Mouse (Mus musculus) c-Kit-positive CD71-positive TER-119-negative erythroid progenitor cells, embryonic 14.5 days (primary cell): ENCODE data around the gene Rab17.
A peak's percentile ranks its signal among the peaks of the same experiment; 100 is the strongest.

Experiments used
- DNase-seq: peaks from one replicate; pipeline ENCODE4 v3.0.0-alpha.2; 2013; ENCODE audit warnings: low read depth

The Rab17 gene

DNA sequence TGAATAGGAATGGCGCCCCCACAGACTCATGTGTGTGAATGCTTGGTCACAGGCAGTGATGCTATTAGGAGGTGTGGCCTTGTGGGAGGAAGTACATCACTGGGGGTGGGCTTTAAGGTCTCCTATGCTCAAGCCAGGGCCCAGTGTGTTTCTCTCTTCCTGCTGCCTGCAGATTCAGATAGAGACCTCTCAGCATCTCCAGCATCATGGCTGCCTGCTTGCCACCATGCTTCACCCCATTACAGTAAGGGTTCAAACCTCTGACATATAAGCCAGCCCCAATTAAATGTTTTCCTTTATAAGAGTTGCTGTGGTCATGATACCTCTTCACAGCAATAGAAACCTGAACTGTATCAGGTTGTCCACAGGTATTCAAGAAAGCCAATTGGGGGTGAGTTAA, 26.5 kb upstream of the Rab17 start:
- DNase-seq: no peak

DNA sequence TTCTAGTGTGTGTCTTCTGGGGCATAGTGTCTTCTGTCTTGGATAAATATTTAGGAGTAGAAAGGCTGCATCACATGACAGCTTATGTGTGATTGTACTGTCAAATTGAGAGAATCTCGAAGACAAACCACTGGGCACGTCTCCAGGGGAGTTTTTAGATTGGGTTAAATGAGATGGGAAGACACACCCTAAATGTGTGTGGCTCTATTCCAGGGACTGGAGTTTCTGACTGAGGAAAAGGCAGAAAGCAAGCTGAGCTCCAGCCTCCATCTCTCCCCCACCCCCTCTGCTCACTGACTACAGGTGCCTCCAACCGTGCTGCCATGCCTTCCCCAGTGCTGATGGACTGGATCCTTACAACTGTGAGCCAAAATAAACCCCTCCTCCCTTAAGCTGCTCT, 11.9 kb upstream of the Rab17 start:
- DNase-seq: no peak

DNA sequence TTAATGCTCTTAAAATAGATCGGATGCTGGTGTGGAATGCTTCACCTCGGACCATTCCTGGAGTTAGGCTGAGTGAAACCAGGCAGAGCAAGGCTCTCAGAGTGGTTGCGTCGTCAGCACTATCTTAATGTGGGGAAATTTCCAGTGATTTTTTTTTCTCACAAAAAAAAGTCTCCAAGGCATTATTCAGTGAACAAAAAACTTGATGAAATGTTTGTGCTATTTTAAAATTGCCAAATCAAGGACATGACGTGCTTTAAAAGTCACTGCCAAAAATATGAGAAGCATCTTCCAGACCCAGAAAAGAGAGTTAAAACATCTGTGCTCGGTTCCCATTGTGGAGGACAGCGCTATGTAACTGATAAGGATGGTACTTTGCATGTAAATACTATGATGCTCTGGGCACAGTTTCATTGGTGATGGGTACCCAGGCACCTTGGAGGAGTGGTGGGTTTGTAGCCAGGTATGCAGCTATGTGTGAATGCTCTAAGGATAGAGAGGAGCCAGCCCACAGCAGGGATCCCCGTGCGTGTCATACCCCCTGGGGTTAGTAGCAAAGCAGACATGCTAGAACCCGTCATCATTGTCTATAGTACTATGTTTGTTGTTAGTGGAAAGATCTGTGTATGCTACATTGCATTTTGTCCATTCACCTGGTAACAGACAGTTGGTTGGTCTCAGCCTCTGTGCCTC, 11.3 kb upstream of the Rab17 start:
- DNase-seq: no peak

DNA sequence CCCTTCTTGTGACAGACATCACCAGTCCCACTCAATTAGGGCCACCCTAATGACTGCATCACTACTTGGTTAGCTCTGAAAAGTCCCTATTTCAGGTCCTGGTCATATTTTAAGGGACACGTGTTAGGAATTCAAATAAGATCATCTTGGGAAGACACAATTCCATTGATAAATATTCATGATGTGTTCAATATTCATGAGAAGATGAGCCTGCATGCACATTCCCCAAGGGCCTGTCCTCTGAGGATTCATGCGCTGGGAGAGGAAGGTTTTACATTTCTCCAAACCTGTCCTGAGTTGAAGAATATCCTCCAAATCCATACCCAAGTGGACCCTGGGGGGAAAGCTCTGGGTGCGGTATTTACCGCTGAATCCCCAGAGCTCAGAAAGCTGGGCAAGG, 6.5 kb upstream of the Rab17 start:
- no peak for DNase-seq

DNA sequence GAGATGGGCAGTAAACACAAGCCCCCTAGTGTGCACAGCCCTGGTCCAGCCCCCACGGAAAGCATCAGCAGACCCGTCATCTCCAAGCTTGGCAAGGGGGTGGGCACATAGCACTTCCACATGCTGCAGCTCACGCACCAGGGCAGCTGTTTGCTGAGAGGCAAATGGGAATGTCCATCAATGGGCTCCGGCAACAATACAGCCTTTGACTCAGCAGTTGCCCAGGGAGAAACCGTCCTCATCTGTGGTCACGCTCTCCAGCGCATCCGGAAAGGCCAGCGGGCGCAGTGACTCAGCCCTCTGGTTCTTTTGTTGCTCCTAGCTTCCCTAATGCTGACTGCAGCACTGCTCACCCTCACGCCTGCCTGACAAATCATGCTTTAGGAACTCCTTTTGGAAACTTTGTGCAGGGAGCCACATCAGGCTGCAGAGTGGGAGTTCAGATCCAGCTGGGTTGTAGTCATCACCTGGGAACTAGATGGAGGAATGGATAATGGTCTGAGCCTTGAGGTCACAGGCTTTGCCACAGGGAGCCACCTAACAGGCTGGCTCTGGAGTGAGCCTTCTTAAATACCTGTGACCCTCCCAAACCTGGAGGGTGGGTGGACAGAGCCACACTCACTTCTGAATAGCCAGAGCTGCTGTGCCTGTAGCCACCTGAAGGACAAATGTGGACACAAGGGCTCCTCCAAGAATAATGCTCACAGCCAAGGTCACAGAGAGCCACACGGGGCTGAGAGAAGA, 5.6 kb upstream of the Rab17 start:
- no peak for DNase-seq

DNA sequence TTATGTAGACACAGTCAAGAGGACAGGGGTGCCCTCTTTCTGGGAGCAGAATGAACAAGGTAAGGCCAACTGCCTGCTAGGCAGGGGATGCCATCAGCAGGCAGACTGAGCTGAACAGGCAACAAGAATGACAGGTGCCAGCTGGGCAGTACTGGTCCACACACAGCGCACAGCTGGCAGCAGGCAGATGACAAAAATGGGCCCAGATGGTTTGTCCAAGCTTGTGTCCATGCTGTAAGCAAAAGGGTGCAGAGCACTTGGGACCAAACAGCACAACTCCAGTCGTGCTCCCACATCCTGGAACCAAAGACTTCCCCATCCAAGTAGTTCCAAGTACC, 4.1 kb upstream of the Rab17 start:
- DNase-seq: no peak

DNA sequence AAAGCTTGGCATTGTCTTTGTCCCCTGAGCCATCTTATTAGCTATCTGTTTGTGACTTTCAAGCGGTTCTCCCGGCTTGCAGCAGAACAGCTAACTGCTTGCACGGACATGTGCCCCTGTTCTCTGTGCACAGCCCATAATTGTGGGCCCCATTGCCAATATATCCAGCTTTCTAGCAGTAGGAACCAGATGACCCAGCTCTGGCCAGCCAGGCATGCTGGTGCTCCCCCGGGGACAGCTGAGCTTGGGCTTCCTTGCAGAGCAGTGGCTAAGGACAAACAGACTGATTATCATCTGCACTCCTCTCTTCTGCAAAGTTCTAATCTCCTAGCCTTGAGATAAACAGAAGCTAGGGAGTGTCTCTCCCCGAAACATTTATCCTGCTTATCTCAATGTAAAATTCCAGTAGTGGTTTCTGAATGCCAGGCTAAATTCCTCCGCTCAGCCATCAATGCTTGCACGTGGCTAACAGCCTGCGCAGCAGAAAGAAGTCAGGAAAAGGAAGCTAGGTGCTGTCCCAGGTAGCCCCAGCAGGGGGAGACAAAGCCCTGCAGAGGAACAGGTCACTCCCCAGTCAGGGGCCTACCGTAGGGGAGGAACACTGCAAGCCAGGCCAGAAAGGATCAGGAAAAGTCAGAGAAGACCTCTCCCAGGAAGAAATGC, 3.6 kb upstream of the Rab17 start:
- peak; percentile 40 for DNase-seq

DNA sequence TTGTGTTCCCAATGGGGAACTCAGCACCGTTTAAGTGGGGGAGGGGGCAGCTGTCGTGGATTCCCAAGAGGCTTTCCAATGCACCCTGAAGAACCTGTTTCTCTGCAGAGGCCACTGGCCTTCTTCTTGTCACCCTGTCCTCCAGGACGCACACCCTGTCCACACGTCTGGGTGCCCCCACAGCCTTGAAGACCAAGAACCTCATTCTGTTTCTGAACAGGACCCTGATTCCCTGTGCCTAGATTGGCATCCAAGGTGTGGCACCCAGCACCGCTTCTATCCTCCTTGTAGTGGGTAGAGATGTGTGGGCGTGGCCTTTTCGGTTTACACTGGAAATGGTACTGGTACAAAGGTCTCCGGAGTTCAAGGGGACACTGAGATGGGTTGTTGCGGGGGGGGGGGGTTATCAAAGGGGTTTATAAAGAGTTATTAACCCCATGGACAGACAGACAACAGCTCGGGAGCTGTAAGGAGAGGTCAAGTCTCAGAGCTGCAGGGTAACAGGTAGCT, 475 bp upstream of the Rab17 start:
- DNase-seq: no peak

DNA sequence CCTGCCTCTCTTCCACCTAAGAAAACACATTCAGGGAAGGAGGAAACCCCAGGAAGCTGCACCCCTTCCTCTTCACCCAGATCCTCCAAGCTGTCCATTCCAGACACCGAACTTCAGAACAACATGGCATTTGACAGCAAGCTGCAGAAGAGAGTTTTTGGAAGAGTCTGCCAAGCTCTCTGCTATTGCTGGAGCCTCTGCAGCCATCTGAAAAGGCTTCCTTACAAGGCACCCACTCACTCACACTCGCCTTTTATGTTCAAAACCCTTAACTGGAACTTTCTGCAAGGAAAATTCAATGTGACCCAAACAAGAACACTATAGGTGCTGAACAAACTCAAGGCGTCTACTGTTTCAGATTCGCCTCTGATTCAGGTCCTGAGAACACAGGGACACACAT, 812 bp downstream of the Rab17 start:
- no peak for DNase-seq

DNA sequence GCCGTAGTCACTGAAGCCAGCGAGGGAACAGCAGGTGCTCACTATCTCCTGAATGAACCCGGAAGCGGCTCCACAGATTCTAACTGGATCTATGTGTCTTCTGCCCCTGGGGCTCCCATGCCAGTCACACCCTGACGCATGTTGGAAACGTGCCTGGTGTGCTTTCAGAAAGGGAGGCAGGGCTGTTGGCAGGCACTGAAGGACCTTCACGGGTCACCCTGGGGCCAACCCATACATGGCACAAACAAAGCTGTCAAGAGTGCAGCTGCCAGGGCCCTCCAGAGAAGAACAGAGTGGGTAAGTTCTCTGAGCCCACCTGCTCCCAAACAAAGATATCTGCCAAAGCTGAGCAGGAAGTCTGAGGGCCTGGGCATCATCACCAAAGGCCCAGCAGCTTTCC, 1.9 kb downstream of the Rab17 start:
- DNase-seq: no peak

DNA sequence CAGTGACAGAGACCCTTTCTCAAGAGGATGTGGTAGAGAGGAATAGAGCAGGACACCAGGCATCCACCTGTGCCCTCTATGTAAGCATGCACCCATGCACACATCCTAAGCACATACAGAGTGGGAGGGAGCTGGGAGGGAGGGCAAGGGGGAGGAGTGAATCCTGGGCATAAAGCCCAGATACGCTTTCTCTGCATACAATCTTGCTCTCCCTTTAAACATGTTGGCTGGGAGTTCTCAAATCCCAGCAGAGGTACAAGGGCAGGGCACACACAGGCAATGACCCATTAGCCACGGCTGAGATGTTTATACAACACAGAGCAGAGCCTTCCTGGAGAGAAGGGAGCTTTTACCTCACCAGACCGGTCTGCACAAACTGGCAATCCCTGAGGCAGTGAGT, 6.5 kb downstream of the Rab17 start:
- DNase-seq: no peak

DNA sequence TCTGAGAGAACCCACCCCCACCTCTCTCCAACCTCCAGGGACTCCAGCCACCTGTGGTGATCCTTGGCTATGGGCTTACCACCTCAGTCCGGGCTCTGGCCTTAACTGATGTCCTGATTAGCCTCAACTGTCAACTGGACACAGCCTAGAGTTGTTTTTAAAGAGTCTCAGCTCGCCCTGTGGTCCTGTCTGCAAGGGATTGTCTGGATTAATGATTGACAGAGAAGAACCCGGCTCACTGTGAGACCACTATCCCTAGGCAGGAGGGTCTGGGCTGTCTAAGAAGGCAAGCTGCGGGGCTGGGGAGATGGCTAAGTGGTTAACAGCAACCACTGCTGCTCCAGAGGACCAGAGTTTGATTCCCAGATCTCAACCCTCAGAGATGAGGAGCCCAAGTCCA, 6.9 kb downstream of the Rab17 start:
- DNase-seq: no peak

DNA sequence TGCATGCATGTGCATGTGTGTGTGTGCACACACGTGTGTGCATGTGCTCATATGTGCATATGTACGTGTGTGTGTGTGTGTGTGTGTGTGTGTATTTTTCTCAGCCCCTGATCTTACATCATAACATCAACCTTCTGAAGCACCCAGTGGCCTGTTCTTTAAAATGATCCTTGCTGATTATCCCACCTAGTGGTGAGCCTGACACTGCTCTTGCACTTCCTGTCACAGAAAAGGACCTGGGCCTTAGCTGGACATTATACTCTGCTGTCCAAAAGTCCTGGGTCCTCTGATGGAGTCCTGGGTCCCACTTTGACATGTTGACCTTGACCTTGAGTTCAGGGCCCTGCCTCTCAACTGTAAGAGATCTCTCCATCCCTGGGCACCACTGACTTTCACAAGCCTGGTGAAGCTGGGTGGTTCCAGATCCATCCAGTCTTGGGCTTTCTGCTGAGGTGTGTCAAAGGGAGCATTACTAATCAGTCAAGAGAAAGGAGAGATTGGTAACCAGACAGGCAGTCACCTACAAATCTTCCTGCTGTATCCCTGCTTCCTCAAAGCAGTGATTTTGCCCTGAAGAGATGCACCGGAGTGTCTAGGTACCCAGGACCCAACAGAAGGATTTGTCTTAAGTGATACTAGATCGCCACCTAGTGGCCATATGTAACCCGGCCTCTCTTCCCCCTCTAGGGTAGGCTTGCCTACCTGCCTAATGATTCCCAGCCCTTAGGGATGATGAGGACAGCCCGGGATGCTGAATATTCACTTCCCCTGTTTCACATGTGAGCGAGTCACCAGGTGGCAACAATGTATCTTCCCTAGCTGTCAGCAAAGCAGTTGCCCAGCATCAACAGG, 13.0 kb downstream of the Rab17 start:
- DNase-seq: peak; percentile 27

DNA sequence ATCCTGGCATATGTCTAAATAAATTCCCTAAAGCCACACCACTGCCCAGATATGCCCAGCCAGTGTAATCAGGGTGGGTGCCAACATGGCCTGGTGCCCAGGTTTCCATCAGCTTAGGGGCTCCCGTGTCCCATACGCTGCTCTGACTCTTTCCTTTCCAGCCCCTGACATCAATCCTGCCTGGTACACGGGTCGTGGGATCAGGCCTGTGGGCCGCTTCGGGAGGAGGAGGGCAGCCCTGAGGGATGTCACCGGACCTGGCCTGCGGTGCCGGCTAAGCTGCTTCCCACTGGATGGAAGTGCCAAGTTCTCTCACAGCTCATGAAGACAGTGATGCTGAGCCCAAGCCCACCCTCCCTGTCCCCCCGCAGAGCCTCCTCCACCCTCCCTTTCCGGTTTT, 15.8 kb downstream of the Rab17 start:
- DNase-seq: no peak

DNA sequence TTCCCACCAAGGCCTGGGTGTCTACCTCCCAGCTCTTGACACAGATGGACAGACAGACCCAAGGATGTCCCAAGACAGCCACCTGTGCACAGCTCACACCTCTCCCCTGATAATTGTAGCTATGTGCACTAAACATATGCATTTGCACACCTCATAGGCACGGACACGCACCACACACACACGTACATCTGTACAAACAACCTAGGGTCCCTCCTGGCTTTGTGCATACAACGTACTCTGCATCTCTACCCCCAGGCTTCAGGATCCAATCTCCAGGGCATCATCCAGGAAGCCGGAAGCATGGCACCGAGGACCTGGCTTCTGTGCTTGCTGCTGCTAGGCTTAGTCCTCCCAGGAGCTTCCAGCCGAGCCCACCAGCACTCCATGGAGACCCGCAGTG, 16.7 kb downstream of the Rab17 start, which contains the start of gene Prlh:
TSS of gene Prlh (plus strand) at position 301 of the 400 bp plus-strand sequence.
- DNase-seq: no peak

DNA sequence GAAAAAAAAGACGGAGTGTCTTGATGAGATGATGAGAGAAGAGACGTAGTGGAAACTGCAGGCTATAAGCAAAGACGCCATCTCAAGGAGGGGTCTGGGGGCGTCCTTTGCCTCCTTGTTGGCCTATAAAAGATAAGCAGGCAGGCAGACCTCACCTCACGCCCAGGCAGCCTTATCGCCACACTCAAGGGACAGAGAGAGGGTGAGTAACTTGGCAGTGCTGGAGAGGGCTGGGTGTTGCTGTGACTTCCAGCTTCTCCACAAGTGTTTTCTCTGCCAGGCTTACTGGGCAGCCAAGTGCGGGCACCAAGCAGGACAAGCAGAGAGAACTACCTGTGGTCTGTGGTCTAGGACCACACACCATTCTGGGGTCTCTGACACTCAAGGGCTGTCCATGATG, 17.8 kb downstream of the Rab17 start:
- DNase-seq: no peak

DNA sequence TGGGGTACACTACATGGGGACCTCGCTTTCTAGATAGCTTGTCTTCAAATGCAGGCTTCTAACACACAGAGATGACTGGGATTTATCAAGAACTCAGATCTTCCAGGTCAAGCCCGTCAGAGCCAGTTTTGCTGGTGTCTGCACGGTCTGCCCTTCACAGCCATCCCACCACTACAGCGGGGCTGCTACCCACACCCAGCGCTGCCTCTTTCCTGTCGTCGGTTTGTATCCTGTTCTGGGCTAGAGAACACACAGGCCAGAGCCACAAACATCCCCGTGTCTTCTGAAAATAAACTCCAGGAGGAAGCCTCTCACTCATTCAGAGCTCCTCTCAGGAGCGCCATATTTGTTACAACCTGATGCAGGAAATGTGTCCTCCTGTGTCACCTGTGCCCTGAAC, 20.2 kb downstream of the Rab17 start:
- no peak for DNase-seq

DNA sequence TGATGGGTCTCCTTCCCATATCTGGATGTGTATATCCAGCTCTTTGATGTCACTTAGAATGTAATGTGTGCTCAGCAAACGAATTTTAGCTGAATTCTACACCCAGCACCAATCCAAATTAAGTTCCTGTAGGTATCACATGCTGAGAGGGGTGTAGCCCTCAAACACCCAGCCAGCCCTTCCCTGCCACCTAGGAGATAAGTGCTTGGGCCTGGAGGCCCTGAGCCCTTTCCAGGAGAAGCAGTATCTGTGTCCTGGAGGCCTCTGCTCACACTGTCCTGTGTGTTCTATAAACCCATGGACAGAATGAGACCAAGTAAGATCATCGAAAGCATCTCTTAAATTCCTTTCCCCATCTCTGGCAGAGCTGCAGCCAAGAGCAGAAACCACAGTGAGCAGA, 22.2 kb downstream of the Rab17 start:
- no peak for DNase-seq

DNA sequence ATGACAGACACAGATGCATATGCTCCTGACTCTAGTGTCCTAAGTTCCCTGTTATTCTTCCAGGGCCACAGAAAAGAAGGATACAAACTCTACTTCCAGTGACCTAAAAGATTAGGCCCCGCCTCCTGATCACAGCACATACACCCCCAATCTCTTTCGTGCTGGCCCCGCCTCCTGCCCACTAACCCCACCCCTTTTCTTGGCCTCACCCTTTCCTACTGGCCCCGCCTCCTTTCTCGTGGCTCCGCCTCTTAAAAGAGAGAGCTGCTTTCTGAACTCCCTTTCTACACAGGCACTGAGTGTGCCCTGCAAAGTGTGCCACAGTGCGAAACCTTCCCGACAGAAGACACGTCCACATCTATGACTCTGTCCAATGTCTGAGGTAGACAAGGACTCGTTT, 24.3 kb downstream of the Rab17 start:
- peak; percentile 37 for DNase-seq

DNA sequence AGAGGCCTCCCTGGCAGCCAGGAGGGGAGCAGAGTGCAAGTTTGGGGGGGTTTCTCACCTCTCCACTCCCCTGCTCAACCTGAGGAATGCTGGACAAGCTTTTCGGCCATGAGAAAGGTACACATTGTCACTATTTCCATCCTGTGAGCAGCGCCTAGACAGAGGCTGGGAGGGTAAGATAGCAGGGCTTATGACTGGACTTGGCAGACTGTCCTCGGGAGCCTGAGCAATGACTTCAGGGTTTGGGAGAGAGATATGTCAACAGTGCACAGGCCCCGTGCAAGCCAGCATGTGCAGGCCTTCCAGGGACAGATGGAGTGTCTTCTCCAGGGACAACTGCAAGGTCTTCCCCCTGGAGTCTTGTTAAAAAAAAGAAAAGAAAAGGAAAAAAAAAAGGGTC, 29.5 kb downstream of the Rab17 start:
- no peak for DNase-seq

DNA sequence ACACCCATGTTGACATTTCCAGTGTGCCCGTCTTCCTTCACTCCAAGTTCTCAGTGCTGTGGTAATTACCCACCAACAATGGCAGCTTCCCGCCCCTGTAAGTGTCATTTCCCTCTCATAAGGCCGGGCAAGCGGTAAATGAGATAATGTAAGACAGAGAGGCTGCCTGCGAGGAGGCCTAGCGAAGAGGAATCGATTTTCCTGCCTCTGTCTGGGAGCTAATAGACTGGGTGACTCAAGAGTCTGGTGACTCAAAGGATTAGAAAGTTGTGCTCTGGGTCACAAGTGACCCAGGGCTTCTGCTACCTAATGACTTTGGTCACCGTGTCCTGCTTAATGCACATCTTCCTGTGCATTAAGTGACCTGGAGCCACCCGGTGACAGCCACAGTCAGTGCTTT, 32.5 kb downstream of the Rab17 start:
- DNase-seq: no peak

DNA sequence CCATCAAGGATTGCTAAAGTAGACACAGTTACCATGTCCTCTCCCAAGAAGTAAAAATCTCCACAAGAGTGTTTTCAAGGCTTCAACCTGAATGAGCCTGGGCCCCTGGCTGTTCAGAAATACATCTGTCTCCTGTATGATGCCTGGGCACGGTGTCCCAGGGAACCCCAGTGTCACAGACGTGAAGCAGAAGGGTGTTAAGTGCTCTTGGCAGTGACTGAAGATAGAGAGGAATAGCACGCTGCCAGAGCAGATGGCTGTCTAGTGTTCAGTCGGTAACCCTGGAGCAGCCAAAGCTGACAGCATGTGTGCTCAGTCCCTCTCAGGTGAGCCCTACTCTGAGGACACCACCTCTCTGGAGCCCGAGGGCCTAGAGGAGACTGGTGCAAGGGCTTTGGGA, 36.5 kb downstream of the Rab17 start:
- DNase-seq: no peak
